Mouse (Mus musculus): ENCODE measurements around the gene Wdtc1. TPM values are rescaled to one million over a fixed set of nuclear protein-coding genes. Genes with fewer than 3 reads are reported as not detected.
A peak's percentile ranks its signal among the peaks of the same experiment; 100 is the strongest.

Gene Wdtc1
- total and polyA plus RNA-seq, 2 experiments from 2014 or later = 9.3 to 39.9 TPM

GRCm38 (mm10) chr4:133381141-133381540 is 27.9 kb upstream of the Wdtc1 start:
- ATAC-seq (ENCODE audit: insufficient read depth, low read depth) (no peak), DNase-seq (ENCODE audit: low spot score) (no peak)
- Histone ChIP-seq H3K4me3 (ENCODE audit: low read depth, low read length) (no peak overlapping the region), H3K36me3 (replicated peaks; ENCODE audit: control insufficient read depth, insufficient read depth, low read length) (peaks cover 7% of the 10 kb centered on the region; the same call in 1 of the 2 replicates), H3K27me3 (ENCODE audit: control insufficient read depth, insufficient read depth, low read length) (no peaks in the 10 kb centered on the region), H3K4me1 (ENCODE audit: control insufficient read depth, insufficient read depth) (peaks cover 38% of the 10 kb centered on the region), H3K9me3 (replicated peaks; ENCODE audit: control insufficient read depth, low read length) (no peaks in the 10 kb centered on the region), H3K9ac (replicated peaks; ENCODE audit: low read depth, low read length) (no peak overlapping the region), H3K27ac (ENCODE audit: low read depth) (no peak overlapping the region; the same call in 1 of the 2 replicates), H3K4me2 (ENCODE audit: low read depth, low read length) (no peak overlapping the region)
- no peak for TF ChIP-seq CTCF (IDR thresholded peaks at IDR 0.05; ENCODE audit: low read depth)
- TF ChIP-seq EP300 (IDR thresholded peaks at IDR 0.05; ENCODE audit: low read depth) = no peak
- 59% methylated on average over 8 of the region's 8 CpGs for WGBS

DNA sequence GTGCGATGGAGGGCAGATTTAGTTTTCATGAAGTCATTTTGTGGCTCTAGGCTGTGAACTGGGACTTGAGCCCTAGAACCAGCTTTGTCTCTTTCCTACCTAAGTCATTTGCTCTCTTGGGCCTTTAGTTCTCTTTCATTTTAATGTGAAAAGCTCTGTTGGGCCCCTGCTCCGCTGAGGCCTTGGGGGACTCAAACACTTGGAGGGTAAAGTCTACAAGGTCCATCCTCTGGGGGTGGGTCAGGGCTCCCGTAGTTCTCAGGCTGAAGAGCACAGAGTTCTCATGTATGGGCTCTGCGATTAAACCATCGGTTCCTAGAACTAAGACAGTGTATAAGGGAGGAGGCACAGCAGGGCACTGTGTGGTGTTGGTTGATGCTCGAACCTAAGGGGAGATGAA is 27.3 kb upstream of the Wdtc1 start:
- DNase-seq (ENCODE audit: low spot score) (no peak), ATAC-seq (ENCODE audit: insufficient read depth, low read depth) (no peak)
- H3K9ac ChIP-seq (replicated peaks; ENCODE audit: low read depth, low read length) = no peak overlapping the region
- no peak overlapping the region for H3K4me2 ChIP-seq (ENCODE audit: low read depth, low read length)
- H3K4me1 ChIP-seq (ENCODE audit: control insufficient read depth, insufficient read depth) = peaks cover 44% of the 10 kb centered on the region
- WGBS = 87% methylated on average over 6 of the region's 6 CpGs
- TF ChIP-seq EP300 (IDR thresholded peaks at IDR 0.05; ENCODE audit: low read depth) (no peak), CTCF (IDR thresholded peaks at IDR 0.05; ENCODE audit: low read depth) (no peak)
- no peak overlapping the region for H3K27ac ChIP-seq (ENCODE audit: low read depth)
- no peaks in the 10 kb centered on the region for H3K27me3 ChIP-seq (ENCODE audit: control insufficient read depth, insufficient read depth, low read length)
- peaks cover 7% of the 10 kb centered on the region; the same call in 1 of the 2 replicates for H3K36me3 ChIP-seq (replicated peaks; ENCODE audit: control insufficient read depth, insufficient read depth, low read length)
- no peaks in the 10 kb centered on the region for H3K9me3 ChIP-seq (replicated peaks; ENCODE audit: control insufficient read depth, low read length)
- no peak overlapping the region for H3K4me3 ChIP-seq (ENCODE audit: low read depth, low read length)

DNA sequence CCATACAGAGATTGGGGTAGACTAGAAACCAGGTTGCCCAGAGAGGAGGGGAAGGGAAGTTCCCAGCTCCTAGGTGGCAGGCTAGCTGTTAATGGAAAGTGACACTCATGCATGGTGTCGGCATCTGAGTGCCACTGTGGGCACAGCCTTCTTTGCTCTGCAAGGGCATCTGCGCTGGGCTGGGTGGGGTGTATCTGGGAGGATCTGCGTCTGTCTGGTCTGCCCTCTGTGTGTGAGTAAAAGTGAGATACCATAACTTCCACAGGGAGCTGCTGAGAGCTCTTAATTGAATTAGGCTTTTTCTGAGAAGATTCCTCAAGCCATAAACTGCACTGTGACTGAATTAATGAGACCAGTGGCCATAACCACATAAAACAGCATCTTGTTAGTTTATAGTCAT is 26.6 kb upstream of the Wdtc1 start:
- Histone ChIP-seq H3K9ac (replicated peaks; ENCODE audit: low read depth, low read length) (no peak overlapping the region), H3K27ac (ENCODE audit: low read depth) (no peak overlapping the region)
- WGBS = 54% methylated on average over 3 of the region's 3 CpGs

GRCm38 (mm10) chr4:133379046-133379347 is 25.7 kb upstream of the Wdtc1 start:
- ATAC-seq (ENCODE audit: insufficient read depth, low read depth) = no peak
- Histone ChIP-seq H3K9ac (replicated peaks; ENCODE audit: low read depth, low read length) (no peak overlapping the region; the same call in 1 of the 2 replicates), H3K4me3 (ENCODE audit: low read depth, low read length) (no peak overlapping the region), H3K4me1 (ENCODE audit: control insufficient read depth, insufficient read depth) (peaks cover 49% of the 10 kb centered on the region), H3K27ac (ENCODE audit: low read depth) (peak overlapping the region; percentile 28), H3K36me3 (replicated peaks; ENCODE audit: control insufficient read depth, insufficient read depth, low read length) (peaks cover 4% of the 10 kb centered on the region), H3K27me3 (ENCODE audit: control insufficient read depth, insufficient read depth, low read length) (no peaks in the 10 kb centered on the region), H3K4me2 (ENCODE audit: low read depth, low read length) (no peak overlapping the region), H3K9me3 (replicated peaks; ENCODE audit: control insufficient read depth, low read length) (no peaks in the 10 kb centered on the region)
- TF ChIP-seq EP300 (IDR thresholded peaks at IDR 0.05; ENCODE audit: low read depth) (no peak), CTCF (IDR thresholded peaks at IDR 0.05; ENCODE audit: low read depth) (no peak)
- DNase-seq (ENCODE audit: low spot score) = no peak
- 43% methylated on average over 5 of the region's 5 CpGs for WGBS

More for the DNA sequence above, 26.6 kb upstream of the Wdtc1 start:
- no peak for ATAC-seq (ENCODE audit: insufficient read depth, low read depth)
- no peaks in the 10 kb centered on the region for H3K9me3 ChIP-seq (replicated peaks; ENCODE audit: control insufficient read depth, low read length)
- H3K4me3 ChIP-seq (ENCODE audit: low read depth, low read length) = no peak overlapping the region
- peaks cover 5% of the 10 kb centered on the region for H3K36me3 ChIP-seq (replicated peaks; ENCODE audit: control insufficient read depth, insufficient read depth, low read length)
- H3K27me3 ChIP-seq (ENCODE audit: control insufficient read depth, insufficient read depth, low read length) = no peaks in the 10 kb centered on the region
- H3K4me1 ChIP-seq (ENCODE audit: control insufficient read depth, insufficient read depth) = peaks cover 46% of the 10 kb centered on the region
- no peak for DNase-seq (ENCODE audit: low spot score)
- no peak for TF ChIP-seq EP300 (IDR thresholded peaks at IDR 0.05; ENCODE audit: low read depth)
- TF ChIP-seq CTCF (IDR thresholded peaks at IDR 0.05; ENCODE audit: low read depth) = no peak
- H3K4me2 ChIP-seq (ENCODE audit: low read depth, low read length) = no peak overlapping the region

DNA sequence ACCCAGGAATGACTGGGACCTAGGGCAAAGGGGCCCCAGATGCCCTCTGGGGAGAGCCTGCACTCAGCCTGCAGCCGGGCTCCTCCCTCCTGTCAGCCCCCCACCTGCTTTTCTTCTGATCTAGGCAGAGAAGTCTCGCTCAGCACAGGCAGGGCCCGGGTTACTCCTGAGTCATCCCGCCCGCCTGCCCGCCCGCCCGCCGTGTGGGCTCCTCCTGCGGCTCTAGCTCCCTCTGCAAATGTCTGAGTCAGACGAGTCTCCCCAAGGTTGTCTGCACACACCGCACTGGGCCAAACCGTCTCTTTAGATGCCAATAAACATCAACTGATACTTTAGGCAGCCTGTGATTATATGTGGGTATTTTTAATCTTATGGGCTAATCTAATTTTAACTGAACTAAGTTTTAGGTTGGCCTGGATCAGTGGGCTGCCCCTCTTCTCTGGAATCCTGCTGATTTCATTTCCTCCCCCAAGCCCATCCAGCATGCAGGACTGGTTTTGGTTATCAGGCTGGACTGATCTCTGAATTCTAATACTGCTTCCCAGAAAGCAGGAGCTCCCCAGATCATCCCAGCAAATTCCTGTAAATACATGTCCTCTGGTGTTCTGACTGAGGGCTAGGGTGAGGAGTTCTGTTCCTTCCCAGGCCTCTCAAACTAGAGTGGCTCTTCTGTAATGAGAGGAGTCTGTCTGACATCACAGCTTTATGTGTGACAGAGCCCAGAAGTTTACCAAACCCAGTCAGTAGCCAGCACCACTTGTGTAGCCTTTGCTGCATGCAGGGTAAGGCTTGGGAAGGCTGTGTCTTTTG is 25.2 kb upstream of the Wdtc1 start:
- H3K4me2 ChIP-seq (ENCODE audit: low read depth, low read length) = no peak overlapping the region
- WGBS = 11% methylated on average over 13 of the region's 13 CpGs
- peaks cover 4% of the 10 kb centered on the region for H3K36me3 ChIP-seq (replicated peaks; ENCODE audit: control insufficient read depth, insufficient read depth, low read length)
- TF ChIP-seq CTCF (IDR thresholded peaks at IDR 0.05; ENCODE audit: low read depth) (no peak), EP300 (IDR thresholded peaks at IDR 0.05; ENCODE audit: low read depth) (no peak)
- ATAC-seq (ENCODE audit: insufficient read depth, low read depth) = peak; percentile 69
- no peak overlapping the region; the same call in 1 of the 2 replicates for H3K9ac ChIP-seq (replicated peaks; ENCODE audit: low read depth, low read length)
- H3K27me3 ChIP-seq (ENCODE audit: control insufficient read depth, insufficient read depth, low read length) = no peaks in the 10 kb centered on the region
- peak; percentile 55 for DNase-seq (ENCODE audit: low spot score)
- no peak overlapping the region for H3K4me3 ChIP-seq (ENCODE audit: low read depth, low read length)
- peak overlapping the region; percentile 28 for H3K27ac ChIP-seq (ENCODE audit: low read depth)
- H3K9me3 ChIP-seq (replicated peaks; ENCODE audit: control insufficient read depth, low read length) = no peaks in the 10 kb centered on the region
- peaks cover 51% of the 10 kb centered on the region for H3K4me1 ChIP-seq (ENCODE audit: control insufficient read depth, insufficient read depth)

Measured in heart, postnatal 0 days (tissue).